Comparison of ENCODE assay signal across 9 mouse cellular contexts in genomic region chr13:54282861-54283206, GRCm38 (mm10).
DNase-seq lines count a peak whose midpoint lies in the region; ATAC-seq and TF ChIP-seq lines count a peak whose summit lies in the region.
"Had no signal": no experiment of that assay in that cellular context is flagged by ENCODE, and none has a peak within 500 bp of the region (broad histone marks: within the 10 kb centered on the region; RNA-seq: fewer than 3 reads in every experiment).

No protein-coding gene starts in this region.

- TF ChIP-seq CTCF in brain, embryonic 14.5 days (IDR thresholded peaks at IDR 0.05; ENCODE audit: borderline replicate concordance, extremely low read depth, insufficient read depth, insufficient read length), result no peak

- H3K27me3 ChIP-seq in limb, embryonic 13.5 days, result peaks cover 35% of the 10 kb centered on the region

- peak; percentile 71 for DNase-seq in cerebellum, adult 11-12 months
- DNase-seq in cerebellum, adult 8-10 months, result no peak
- DNase-seq in brain, embryonic 14.5 days (ENCODE audit: low read depth), result peak; percentile 92
- DNase-seq in retina, embryonic 14.5 days (ENCODE audit: low spot score), result peak; percentile 27
- DNase-seq in testis, postnatal 10 days (ENCODE audit: low spot score), result no peak
- DNase-seq in right cerebral cortex, adult 18-20 months, result no peak

- no peaks in the 10 kb centered on the region for H3K9me3 ChIP-seq in limb, embryonic 13.5 days

- H3K4me1 ChIP-seq in limb, embryonic 13.5 days, result peaks cover 17% of the 10 kb centered on the region

- H3K4me3 ChIP-seq in limb, embryonic 13.5 days, result peak overlapping the region; percentile 29

- TF ChIP-seq POLR2A in brain, embryonic 14.5 days (IDR thresholded peaks at IDR 0.05; ENCODE audit: borderline replicate concordance, extremely low read depth, insufficient read depth, insufficient read length, poor library complexity, severe bottlenecking), result no peak

- ATAC-seq in hematopoietic stem cell, adult 5-6 weeks (replicated peaks in 1 of 2; ENCODE audit: insufficient read depth in 1 of 2, low FRiP score in 2 of 2, low TSS enrichment in 1 of 2, low read depth in 1 of 2, poor library complexity in 2 of 2, severe bottlenecking in 2 of 2), result peak; percentile 46 to 78
- no peak for ATAC-seq in limb, embryonic 13.5 days (ENCODE audit: low FRiP score, low read depth)

- no peak overlapping the region for H3K27ac ChIP-seq in limb, embryonic 13.5 days
- H3K27ac ChIP-seq: macrophage had no signal

- peak overlapping the region; percentile 39; the same call in 1 of the 2 replicates for H3K9ac ChIP-seq in limb, embryonic 13.5 days

- no peaks in the 10 kb centered on the region for H3K36me3 ChIP-seq in limb, embryonic 13.5 days

- H3K4me2 ChIP-seq in limb, embryonic 13.5 days (replicated peaks), result peak overlapping the region; percentile 60

- 4% methylated on average over 10 of the region's 10 CpGs for WGBS in limb, embryonic 13.5 days

Comparison
In these comparisons a context has a peak if more than half of its experiments do, and no peak if none do; other contexts are left out.
1. DNase-seq: peak in cerebellum, adult 11-12 months (single experiment), brain, embryonic 14.5 days (single experiment) and retina, embryonic 14.5 days (single experiment); none in cerebellum, adult 8-10 months (single experiment), testis, postnatal 10 days (single experiment) and right cerebral cortex, adult 18-20 months (single experiment).